Mouse (Mus musculus) 416B (cell line): ENCODE measurements around the gene Dnmt3a.

Experiments used
- DNase-seq: peaks from one replicate; pipeline ENCODE4 v3.0.0; 2011; ENCODE audit warnings: low read depth

The Dnmt3a gene

GRCm38 (mm10) chr12:3884892-3885493 lies 79.2 kb downstream of the Dnmt3a start:
- DNase-seq, result no peak

GRCm38 (mm10) chr12:3886601-3887000 lies 80.8 kb downstream of the Dnmt3a start:
- DNase-seq, result no peak

- DNase-seq, result no peak
Observed at GRCm38 (mm10) chr12:3887515-3888325, 81.9 kb downstream of the Dnmt3a start.

GRCm38 (mm10) chr12:3889875-3890635 lies 84.2 kb downstream of the Dnmt3a start:
- DNase-seq, result no peak

- no peak for DNase-seq
Observed at GRCm38 (mm10) chr12:3890753-3891751, 85.2 kb downstream of the Dnmt3a start.

GRCm38 (mm10) chr12:3891779-3892239 lies 86.0 kb downstream of the Dnmt3a start:
- no peak for DNase-seq

- no peak for DNase-seq
Observed at GRCm38 (mm10) chr12:3892240-3893059, 86.6 kb downstream of the Dnmt3a start.

GRCm38 (mm10) chr12:3893335-3893734 lies 87.5 kb downstream of the Dnmt3a start:
- no peak for DNase-seq

GRCm38 (mm10) chr12:3894525-3894924 lies 88.7 kb downstream of the Dnmt3a start:
- DNase-seq, result no peak

GRCm38 (mm10) chr12:3897057-3897545 lies 91.3 kb downstream of the Dnmt3a start:
- peak; percentile 16 for DNase-seq

GRCm38 (mm10) chr12:3898811-3899210 lies 93.0 kb downstream of the Dnmt3a start:
- DNase-seq, result no peak

- no peak for DNase-seq
Observed at GRCm38 (mm10) chr12:3905436-3905835, 99.6 kb downstream of the Dnmt3a start.

- no peak for DNase-seq
Observed at GRCm38 (mm10) chr12:3906308-3906707, 100.5 kb downstream of the Dnmt3a start.

GRCm38 (mm10) chr12:3907008-3907407 lies 101.2 kb downstream of the Dnmt3a start:
- DNase-seq, result no peak

- DNase-seq, result no peak
Observed at GRCm38 (mm10) chr12:3907418-3907817, 101.6 kb downstream of the Dnmt3a start.

- no peak for DNase-seq
Observed at GRCm38 (mm10) chr12:3910466-3911093, 104.8 kb downstream of the Dnmt3a start.

GRCm38 (mm10) chr12:3911831-3912348 lies 106.1 kb downstream of the Dnmt3a start:
- DNase-seq, result no peak

- no peak for DNase-seq
Observed at GRCm38 (mm10) chr12:3915852-3916251, 110.0 kb downstream of the Dnmt3a start.

- DNase-seq, result no peak
Observed at GRCm38 (mm10) chr12:3917668-3918341, 112.0 kb downstream of the Dnmt3a start.
